Mouse (Mus musculus) liver, postnatal 0 days (tissue): ENCODE data around the gene Ltv1.

Experiments
- CTCF ChIP-seq: sonication (generic); IDR thresholded peaks from 2 replicates; pipeline ENCODE4 v1.5.1; 2016; ENCODE audit warnings: antibody characterized with exemption, low read depth
- EP300 ChIP-seq: IDR thresholded peaks from 2 replicates; pipeline ENCODE4 v1.6.1; 2016; ENCODE audit warnings: antibody characterized with exemption, low read depth, mild to moderate bottlenecking

DNA sequence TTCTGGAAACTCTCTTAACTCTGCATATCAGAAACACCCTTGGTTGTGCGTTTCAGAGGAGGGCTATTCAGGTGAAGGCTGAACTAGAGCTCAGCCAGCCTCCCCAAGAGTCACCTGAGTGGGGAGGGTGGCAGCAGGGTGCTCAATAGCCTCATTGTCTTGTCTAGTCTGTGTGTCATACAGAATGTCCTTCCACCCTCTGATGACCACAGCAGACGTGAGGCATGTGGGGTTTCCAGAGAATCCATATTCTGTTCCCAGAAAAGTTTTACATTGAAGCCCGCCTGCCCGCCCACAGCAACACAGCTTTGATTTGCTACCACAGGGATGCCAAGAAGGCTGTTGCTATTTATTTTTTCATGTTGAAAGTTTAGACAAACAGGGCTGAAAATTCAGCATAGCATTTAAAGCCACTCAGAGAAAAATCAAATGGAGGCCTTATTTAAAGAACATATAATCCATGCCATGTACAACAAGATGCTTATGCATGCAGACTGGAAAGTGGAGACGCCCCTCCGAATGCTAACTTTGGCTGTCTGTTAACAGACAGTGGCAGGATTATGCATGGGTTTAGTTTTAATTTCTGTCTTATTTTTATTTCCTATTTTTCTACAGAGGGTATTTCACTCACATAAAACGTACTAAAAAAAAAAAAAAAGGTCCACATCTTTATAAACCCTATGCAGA is 32.6 kb upstream of the Ltv1 start:
- no peak for TF ChIP-seq CTCF
- no peak for TF ChIP-seq EP300
